Mouse (Mus musculus) gonadal fat pad, adult 2 months (tissue): ENCODE measurements around the gene Olfr481. TPM values are rescaled to one million over a fixed set of nuclear protein-coding genes. Genes with fewer than 3 reads are reported as not detected.

ENCODE experiments used
- DNase-seq: peaks from one replicate; pipeline ENCODE4 v3.0.0-alpha.2; 2012; ENCODE audit warnings: low read depth
- polyA plus RNA-seq: library from polyadenylated mRNA; depleted of rRNA; stranded (reverse); fragments of >200 nt; gene quantifications from 2 replicates; pipeline ENCODE4 v1.2.3, GENCODE M21; 2012; rRNA removed

Olfr481 gene
- not detected in 2 replicates for polyA plus RNA-seq

DNA sequence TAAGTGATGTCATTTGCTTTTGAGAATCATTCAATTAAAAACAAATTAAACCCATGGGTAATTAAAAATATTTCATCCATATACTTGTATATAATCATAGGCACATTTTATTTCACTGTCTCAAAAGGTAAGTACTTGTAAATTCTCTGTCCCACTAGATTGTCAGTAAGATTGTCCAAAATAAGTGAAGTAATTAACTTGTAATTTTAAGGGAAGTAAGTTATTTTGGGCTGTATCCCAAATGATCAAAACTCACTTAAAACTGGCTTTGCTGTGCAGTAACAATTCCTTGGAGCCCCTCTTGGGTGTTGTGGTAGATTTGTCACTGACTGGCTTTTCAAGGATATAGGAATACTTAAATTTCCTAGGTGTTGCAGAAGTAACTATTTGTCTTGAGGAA, at the start of gene Olfr481:
Gene Olfr481, plus strand, starts transcription at position 301 of the 400 bp plus-strand sequence.
- DNase-seq: no peak

DNA sequence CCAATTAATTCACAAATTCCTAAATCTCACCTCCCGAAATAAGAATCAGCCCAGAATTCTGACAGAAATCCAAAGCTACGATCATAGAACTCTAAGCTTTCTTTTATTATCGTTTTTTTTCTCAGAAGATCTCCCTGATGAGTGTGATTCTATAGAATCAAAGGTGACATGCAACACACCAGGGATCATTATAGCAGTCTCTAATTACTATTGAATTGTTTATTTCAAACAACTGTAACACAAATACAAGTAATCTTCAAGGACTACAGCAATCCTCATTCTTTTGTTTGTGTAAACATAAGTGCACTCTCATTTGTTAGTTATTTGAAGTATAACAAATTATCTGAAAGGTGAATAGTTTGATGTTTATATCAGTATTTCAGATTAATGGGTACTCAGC, 45.8 kb upstream of the Olfr481 start, which contains the start of gene Olfr478:
Gene Olfr478, minus strand, starts transcription at position 101 of the 400 bp plus-strand sequence.
- DNase-seq: no peak

DNA sequence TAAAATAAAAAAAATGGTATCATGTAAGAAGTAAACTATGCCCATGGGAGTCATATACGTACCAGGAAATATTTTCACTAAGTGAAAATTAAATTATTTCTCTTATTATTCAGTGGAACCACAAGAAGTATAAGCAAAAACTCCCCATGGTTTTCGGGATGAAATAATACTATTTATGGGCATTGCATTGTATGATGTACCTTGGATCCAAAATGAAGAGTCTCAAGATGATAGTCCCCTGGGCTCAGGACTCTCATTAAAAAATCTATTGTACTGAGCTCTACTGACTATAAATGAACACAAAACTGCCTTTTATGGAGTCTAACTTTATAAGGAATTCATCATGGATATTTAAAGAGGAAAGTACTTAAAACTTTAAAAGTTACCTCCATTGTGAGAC, 29.3 kb upstream of the Olfr481 start, which contains the start of gene Olfr479:
Gene Olfr479, plus strand, starts transcription at position 301 of the 400 bp plus-strand sequence.
- no peak for DNase-seq

DNA sequence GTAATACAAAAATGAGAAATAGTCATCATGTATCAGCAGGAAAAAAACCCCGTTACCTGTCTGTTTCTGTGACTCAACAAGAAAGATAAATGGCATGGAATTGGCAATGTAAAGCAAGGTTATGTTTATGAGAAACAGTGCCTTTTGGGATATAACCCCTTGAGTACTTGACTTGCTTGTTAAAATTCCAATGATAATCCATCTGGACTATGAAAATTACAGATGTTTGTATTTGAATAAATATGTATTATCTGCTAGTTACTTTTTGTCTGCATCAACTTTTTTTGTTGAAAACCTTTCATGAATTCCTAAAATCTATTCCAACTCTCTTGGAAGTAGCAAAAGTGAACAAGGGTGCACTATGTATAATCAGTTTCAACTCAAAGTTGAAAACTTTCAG, 12.4 kb upstream of the Olfr481 start, which contains the start of gene Olfr480:
Gene Olfr480, minus strand, starts transcription at position 101 of the 400 bp plus-strand sequence.
- DNase-seq: no peak

DNA sequence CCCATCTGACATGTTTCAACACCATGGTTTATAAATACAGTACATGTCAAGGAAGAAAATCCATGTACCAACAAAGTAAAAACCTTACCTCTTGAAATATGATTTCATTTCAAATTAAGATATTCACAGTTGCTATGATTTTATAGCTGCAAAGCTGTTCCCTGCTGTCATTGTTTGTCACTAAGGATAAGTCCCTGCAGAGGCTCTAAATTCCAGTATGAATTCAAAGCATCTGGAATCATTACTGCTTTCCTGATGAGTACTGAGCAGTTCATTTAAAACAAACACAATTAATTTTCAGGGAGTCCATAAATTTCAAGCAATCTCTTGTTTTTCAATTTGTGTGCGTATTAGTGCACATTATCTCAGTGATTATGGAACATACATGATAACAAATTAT, 17.8 kb downstream of the Olfr481 start, which contains the start of gene Olfr482:
Gene Olfr482, minus strand, starts transcription at position 101 of the 400 bp plus-strand sequence.
- DNase-seq: no peak

DNA sequence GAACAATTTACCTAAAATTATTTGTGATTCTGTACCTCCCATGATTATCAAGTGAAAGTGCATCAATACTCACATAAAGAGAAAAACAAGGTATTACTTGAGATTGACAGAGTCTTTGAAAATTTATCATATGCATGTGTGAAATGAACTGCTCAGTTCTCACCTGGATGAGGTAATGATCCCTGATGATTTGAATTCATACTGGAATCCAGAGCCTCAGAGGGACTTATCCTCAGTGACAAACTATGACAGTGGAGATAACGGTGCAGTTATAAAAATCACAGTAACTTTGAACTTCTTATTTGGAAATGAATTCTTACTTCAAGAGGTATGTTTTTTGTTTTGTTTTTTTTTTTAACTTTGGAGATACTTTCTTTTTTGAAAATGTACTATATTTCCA, 20.9 kb downstream of the Olfr481 start, which contains the start of gene Olfr483:
Gene Olfr483, plus strand, starts transcription at position 301 of the 400 bp plus-strand sequence.
- no peak for DNase-seq

DNA sequence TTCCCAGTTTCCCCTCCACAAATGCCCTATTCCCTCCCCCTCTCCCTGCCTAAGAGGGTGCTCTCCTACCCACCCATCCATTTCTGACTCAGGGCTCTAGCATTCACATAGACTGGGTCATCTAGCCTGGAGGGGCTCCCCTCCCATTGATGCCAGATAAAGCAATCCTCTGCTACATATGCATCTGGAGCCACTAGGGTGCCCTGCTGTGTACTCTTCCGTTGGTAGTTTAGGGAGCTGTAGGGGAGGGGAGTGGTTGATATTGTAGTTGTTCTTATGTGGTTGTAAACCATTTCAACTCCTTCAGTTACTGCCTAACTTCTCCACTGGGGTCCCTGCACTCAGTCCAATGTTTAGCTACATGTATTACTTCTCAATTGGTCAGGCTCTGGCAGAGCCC, 41.0 kb downstream of the Olfr481 start:
- no peak for DNase-seq

DNA sequence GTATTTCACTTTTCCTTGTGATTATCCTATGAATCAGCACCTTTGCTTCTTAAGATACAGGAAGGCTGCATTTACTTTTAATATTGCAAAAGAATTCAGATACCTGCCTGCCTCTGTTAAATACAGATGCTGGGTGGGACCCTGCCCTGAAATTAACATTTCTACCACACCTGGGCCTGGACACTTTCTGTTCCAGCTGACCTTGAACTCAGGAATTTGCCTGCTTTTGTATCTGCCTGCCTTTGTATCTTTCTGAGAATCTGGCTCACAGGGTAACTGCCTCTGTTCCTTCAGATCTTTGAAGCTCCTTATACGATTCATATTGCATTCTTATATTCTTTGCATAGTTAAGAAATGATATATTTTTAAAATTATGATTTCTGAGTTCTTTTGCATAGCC, 41.8 kb downstream of the Olfr481 start:
- no peak for DNase-seq

DNA sequence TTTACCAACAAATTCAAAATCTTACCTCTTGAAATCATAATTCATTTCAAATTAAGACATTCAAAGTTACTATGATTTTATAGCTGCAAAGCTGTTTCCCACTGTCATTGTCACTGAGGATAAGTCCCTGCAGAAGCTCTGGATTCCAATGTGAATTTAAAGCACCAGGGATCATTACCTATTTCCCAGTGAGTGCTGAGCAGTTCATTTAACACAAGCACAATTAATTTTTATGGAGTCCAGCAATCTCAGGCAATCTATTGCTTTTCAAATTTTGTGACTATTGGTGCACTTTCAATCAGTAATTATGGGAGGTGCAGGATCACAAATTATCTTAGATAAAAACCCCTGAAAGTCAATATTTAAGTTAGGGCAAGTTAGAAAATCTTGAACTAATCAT, 47.7 kb downstream of the Olfr481 start, which contains the start of gene Olfr484:
Gene Olfr484, minus strand, starts transcription at position 101 of the 400 bp plus-strand sequence.
- DNase-seq: no peak

Other genes with a start within 250 kb of the Olfr481 start
- gene Olfr470, start 232.4 kb upstream of the Olfr481 start, polyA plus RNA-seq: not detected in 2 replicates
- gene Olfr472, start 182.0 kb upstream of the Olfr481 start, polyA plus RNA-seq: not detected in 2 replicates
- gene Olfr473, start 149.4 kb upstream of the Olfr481 start, polyA plus RNA-seq: not detected in 2 replicates
- gene Olfr474, start 125.2 kb upstream of the Olfr481 start, polyA plus RNA-seq: not detected in 2 replicates
- not detected in 2 replicates for gene Olfr476, start 115.1 kb upstream of the Olfr481 start, polyA plus RNA-seq
- gene Olfr477, start 93.2 kb upstream of the Olfr481 start, polyA plus RNA-seq: not detected in 2 replicates
- gene Olfr478, start 45.9 kb upstream of the Olfr481 start, polyA plus RNA-seq: not detected in 2 replicates
- gene Olfr479, start 29.2 kb upstream of the Olfr481 start, polyA plus RNA-seq: not detected in 2 replicates
- not detected in 2 replicates for gene Olfr480, start 12.5 kb upstream of the Olfr481 start, polyA plus RNA-seq
- not detected in 2 replicates for gene Olfr482, start 17.7 kb downstream of the Olfr481 start, polyA plus RNA-seq
- gene Olfr483, start 21.0 kb downstream of the Olfr481 start, polyA plus RNA-seq: not detected in 2 replicates
- not detected in 2 replicates for gene Olfr484, start 47.6 kb downstream of the Olfr481 start, polyA plus RNA-seq
- not detected in 2 replicates for gene Olfr485, start 80.0 kb downstream of the Olfr481 start, polyA plus RNA-seq
- gene Olfr486, start 92.9 kb downstream of the Olfr481 start, polyA plus RNA-seq: not detected in 2 replicates
- gene Olfr487, start 134.8 kb downstream of the Olfr481 start, polyA plus RNA-seq: not detected in 2 replicates
- not detected in 2 replicates for gene Olfr488, start 178.5 kb downstream of the Olfr481 start, polyA plus RNA-seq
- gene Olfr490, start 209.1 kb downstream of the Olfr481 start, polyA plus RNA-seq: not detected in 2 replicates
- gene Olfr491, start 233.6 kb downstream of the Olfr481 start, polyA plus RNA-seq: 0.14 TPM in 1 of 2 replicates, not detected in the other
- not detected in 2 replicates for gene Olfr492, start 243.8 kb downstream of the Olfr481 start, polyA plus RNA-seq